Mouse (Mus musculus) lung, postnatal 0 days (tissue): ENCODE measurements at regions not wholly inside any gene's neighbourhood (a gene's known extent, or its start where the extent isn't known, plus 50 kb on each side); places are given as distances from the start of the nearest gene placed in this dataset.

Experiments
- CTCF ChIP-seq: IDR thresholded peaks from 2 replicates; pipeline ENCODE4 v1.5.1; 2016; ENCODE audit warnings: antibody characterized with exemption, mild to moderate bottlenecking
- EP300 ChIP-seq: IDR thresholded peaks from 2 replicates; pipeline ENCODE4 v1.6.1; 2016; ENCODE audit warnings: antibody characterized with exemption, mild to moderate bottlenecking, control low read depth

- TF ChIP-seq CTCF = no peak
- TF ChIP-seq EP300 = no peak
Measured at GRCm38 (mm10) chr9:46411686-46412085, 91.9 kb upstream of the 4931429L15Rik start.
